Mouse (Mus musculus) ES-Bruce4 (cell line): ENCODE measurements around the gene Rps7. TPM values are rescaled to one million over a fixed set of nuclear protein-coding genes. Genes with fewer than 3 reads are reported as not detected.

Experiments used
- H3K27ac ChIP-seq: 2 replicates; pipeline ENCODE4 v1.5.1; 2012; ENCODE audit warnings: low read length, inconsistent platforms; ENCODE audit not compliant: insufficient read depth
- H3K27me3 ChIP-seq: 2 replicates; pipeline ENCODE4 v1.6.1; 2012; ENCODE audit warnings: mild to moderate bottlenecking, low read length, inconsistent platforms; ENCODE audit not compliant: control insufficient read depth, poor library complexity, insufficient read depth, severe bottlenecking
- H3K36me3 ChIP-seq: 2 replicates; pipeline ENCODE4 v1.6.1; 2012; ENCODE audit warnings: inconsistent platforms, mild to moderate bottlenecking, low read length, moderate library complexity; ENCODE audit not compliant: control insufficient read depth, poor library complexity, insufficient read depth, severe bottlenecking
- H3K4me1 ChIP-seq: one replicate; pipeline ENCODE4 v1.8.1; 2011; ENCODE audit warnings: low read length; ENCODE audit not compliant: control insufficient read depth, insufficient read depth
- H3K4me3 ChIP-seq: 2 replicates; pipeline ENCODE4 v1.5.1; 2011; ENCODE audit warnings: low read depth, mild to moderate bottlenecking, low read length
- H3K9ac ChIP-seq: 2 replicates; pipeline ENCODE4 v1.6.1; 2012; ENCODE audit warnings: low read depth, mild to moderate bottlenecking, inconsistent platforms; ENCODE audit not compliant: poor library complexity, severe bottlenecking
- H3K9me3 ChIP-seq: replicated peaks from 2 replicates; pipeline ENCODE4 v1.6.1; 2012; ENCODE audit warnings: mild to moderate bottlenecking, low read length, inconsistent platforms; ENCODE audit not compliant: control insufficient read depth, poor library complexity, insufficient read depth, severe bottlenecking
- CTCF ChIP-seq: IDR thresholded peaks from one replicate; pipeline ENCODE4 v1.8.1; 2011; ENCODE audit warnings: low read depth, low read length
- EP300 ChIP-seq: IDR thresholded peaks from 2 replicates; pipeline ENCODE4 v1.6.1; 2011; ENCODE audit warnings: low read depth, low read length; ENCODE audit not compliant: insufficient read depth
- POLR2A ChIP-seq: IDR thresholded peaks from one replicate; pipeline ENCODE4 v1.8.1; 2011; ENCODE audit warnings: low read length; ENCODE audit not compliant: insufficient read depth
- polyA plus RNA-seq: library from polyadenylated mRNA; stranded (reverse); fragments of >200 nt; gene quantifications from 2 replicates; pipeline ENCODE4 v1.2.4, GENCODE M21; 2011; ENCODE audit warnings: low read depth; ENCODE audit not compliant: missing spikeins, insufficient read depth, insufficient read length

The Rps7 gene
- polyA plus RNA-seq, 1 experiment = 1,139 TPM

GRCm38 (mm10) chr12:28667287-28667686, 31.5 kb upstream of the Rps7 start:
- H3K9me3 ChIP-seq = no peaks in the 10 kb centered on the region
- H3K4me1 ChIP-seq = no peaks in the 10 kb centered on the region
- no peak overlapping the region for H3K4me3 ChIP-seq
- H3K27me3 ChIP-seq = no peaks in the 10 kb centered on the region
- H3K36me3 ChIP-seq = no peaks in the 10 kb centered on the region
- no peak overlapping the region for H3K9ac ChIP-seq
- no peak overlapping the region for H3K27ac ChIP-seq
- TF ChIP-seq CTCF = no peak
- TF ChIP-seq POLR2A = no peak
- no peak for TF ChIP-seq EP300

- Histone ChIP-seq H3K4me1 (no peaks in the 10 kb centered on the region), H3K27me3 (no peaks in the 10 kb centered on the region), H3K9me3 (no peaks in the 10 kb centered on the region), H3K27ac (no peak overlapping the region), H3K9ac (no peak overlapping the region), H3K36me3 (no peaks in the 10 kb centered on the region), H3K4me3 (no peak overlapping the region)
- TF ChIP-seq POLR2A (no peak), CTCF (no peak), EP300 (no peak)
These were observed 31.0 kb upstream of the Rps7 start for GRCm38 (mm10) chr12:28666734-28667133.

GRCm38 (mm10) chr12:28662628-28663027, 26.9 kb upstream of the Rps7 start:
- H3K27ac ChIP-seq = no peak overlapping the region
- H3K4me1 ChIP-seq = peaks cover 4% of the 10 kb centered on the region
- no peaks in the 10 kb centered on the region for H3K9me3 ChIP-seq
- no peaks in the 10 kb centered on the region for H3K27me3 ChIP-seq
- no peak overlapping the region for H3K9ac ChIP-seq
- TF ChIP-seq POLR2A (no peak), CTCF (no peak), EP300 (no peak)
- peaks cover 4% of the 10 kb centered on the region for H3K36me3 ChIP-seq
- no peak overlapping the region for H3K4me3 ChIP-seq

DNA sequence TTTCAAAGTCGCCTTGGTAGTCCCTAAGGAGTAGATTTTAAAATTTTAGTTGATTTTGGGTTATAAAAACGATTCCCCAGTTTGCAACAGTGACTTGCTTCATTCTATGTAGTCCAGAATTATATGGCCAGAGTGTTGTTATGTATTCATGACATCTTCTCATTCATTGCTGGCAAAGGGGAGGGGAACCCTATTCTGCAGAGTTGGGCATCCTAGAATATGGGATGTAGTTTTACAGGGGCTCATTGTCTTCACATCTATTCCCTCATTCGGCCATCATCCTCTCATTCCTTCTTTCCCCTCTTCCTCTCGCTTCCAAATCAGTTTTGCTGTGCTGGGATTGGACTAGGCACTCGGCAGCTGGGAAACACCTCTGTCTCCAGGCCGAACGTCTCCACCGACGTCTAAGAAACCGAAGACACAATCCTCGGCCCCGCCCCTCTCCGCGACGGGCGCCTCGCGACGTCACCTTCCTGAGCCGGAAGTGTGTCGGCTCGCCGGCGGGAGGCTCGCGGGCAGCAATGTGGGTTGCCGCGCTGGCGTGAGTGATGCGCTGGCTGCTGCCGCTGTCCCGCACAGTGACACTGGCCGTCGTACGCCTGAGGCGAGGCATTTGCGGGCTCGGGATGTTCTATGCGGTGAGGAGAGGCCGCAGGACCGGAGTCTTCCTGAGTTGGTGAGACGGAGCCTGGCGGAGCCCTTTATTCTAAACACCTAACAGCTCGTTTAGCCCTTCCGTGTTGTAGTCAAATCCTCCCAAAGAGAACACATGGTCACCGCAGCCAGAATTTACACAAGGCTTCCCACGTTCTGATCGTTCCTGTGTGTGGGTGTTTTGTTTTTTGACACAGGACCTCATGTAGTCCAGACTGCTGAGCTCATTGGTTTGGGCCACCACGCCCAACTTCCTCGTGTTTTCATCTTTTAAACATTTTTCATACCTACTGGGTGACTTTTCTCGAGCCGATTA, 13.7 kb upstream of the Rps7 start, which contains the start of gene Rnaseh1:
TSS of gene Rnaseh1 (plus strand) at position 462 of the 970 bp plus-strand sequence.
- Histone ChIP-seq H3K27ac (no peak within 1 kb of the TSS), H3K9ac (peak within 1 kb of the TSS; percentile 69), H3K4me3 (peak within 1 kb of the TSS; percentile 92), H3K4me1 (no peaks in the 10 kb centered on the region), H3K27me3 (no peaks in the 10 kb centered on the region), H3K36me3 (peaks cover 4% of the 10 kb centered on the region), H3K9me3 (no peaks in the 10 kb centered on the region)
- TF ChIP-seq EP300 (no peak), CTCF (no peak), POLR2A (peak; percentile 68)

GRCm38 (mm10) chr12:28638778-28639177, 3.0 kb upstream of the Rps7 start:
- no peaks in the 10 kb centered on the region for H3K9me3 ChIP-seq
- TF ChIP-seq CTCF = peak; percentile 4
- TF ChIP-seq EP300 = no peak
- no peak overlapping the region for H3K27ac ChIP-seq
- no peaks in the 10 kb centered on the region for H3K27me3 ChIP-seq
- H3K36me3 ChIP-seq = peaks cover 16% of the 10 kb centered on the region
- H3K4me1 ChIP-seq = no peaks in the 10 kb centered on the region
- no peak overlapping the region for H3K4me3 ChIP-seq
- H3K9ac ChIP-seq = no peak overlapping the region

DNA sequence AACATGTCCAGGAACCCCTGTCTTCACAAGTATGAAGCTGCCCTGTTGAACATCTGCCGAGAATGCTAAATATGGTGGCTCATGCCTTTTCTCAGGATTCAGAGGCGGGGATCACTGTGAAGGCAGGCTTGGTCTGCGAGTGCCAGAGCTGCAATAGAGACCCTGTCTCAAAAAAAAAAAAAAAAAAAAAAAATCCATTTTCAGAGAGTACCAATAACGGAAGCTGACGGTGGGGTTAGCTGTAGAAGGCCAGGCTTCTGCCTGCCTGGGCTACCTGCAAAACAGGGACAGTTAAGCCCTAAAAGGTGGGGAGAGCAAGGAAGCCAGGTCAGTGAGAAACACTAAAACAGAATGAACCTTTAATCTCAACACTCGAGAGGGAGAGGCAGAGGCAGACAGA, 790 bp upstream of the Rps7 start:
- TF ChIP-seq CTCF (no peak), POLR2A (no peak), EP300 (no peak)
- peak overlapping the region; percentile 60; the same call in 1 of the 2 replicates for H3K27ac ChIP-seq

More for the DNA sequence above, 790 bp upstream of the Rps7 start:
- peaks cover 38% of the 10 kb centered on the region for H3K36me3 ChIP-seq
- no peaks in the 10 kb centered on the region for H3K27me3 ChIP-seq
- H3K9me3 ChIP-seq = no peaks in the 10 kb centered on the region
- peak overlapping the region; percentile 91 for H3K4me3 ChIP-seq
- H3K9ac ChIP-seq = peak overlapping the region; percentile 97
- peaks cover 2% of the 10 kb centered on the region for H3K4me1 ChIP-seq
